Mouse (Mus musculus) small intestine, adult 2 months (tissue): Measurements from ENCODE around the gene Harbi1.

Source experiments
- CTCF ChIP-seq: fragments of 200-500 bp; IDR thresholded peaks from 2 replicates; pipeline ENCODE4 v1.5.1; 2012; ENCODE audit warnings: low read depth, mild to moderate bottlenecking, control low read depth, inconsistent platforms, low read length, moderate library complexity, mixed read lengths; ENCODE audit not compliant: insufficient replicate concordance, insufficient read length; ENCODE audit errors: extremely low read depth
- POLR2A ChIP-seq: fragments of 200-500 bp; IDR thresholded peaks from 2 replicates; pipeline ENCODE4 v1.6.1; 2012; ENCODE audit warnings: low read depth, mild to moderate bottlenecking, control low read depth, inconsistent platforms, low read length, moderate library complexity

DNA sequence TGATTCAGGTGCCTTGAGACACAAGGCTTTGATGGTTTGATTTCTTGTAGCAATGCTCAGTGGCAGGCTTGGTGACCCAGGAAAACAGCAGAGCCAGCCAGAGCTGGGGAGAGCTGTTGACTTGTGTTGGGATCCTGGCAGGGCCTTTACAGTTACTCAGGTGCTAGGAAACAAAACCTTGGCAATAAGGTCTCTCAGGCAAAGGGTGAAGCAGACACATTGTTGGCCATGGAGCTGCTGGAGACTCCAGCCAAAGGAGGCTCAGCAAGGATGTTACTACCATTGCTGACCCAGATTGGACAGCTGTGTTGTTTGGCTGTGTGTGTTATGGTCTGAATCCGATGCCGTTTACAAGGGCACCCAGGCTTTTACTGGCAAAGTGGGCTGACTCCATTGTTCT is 37.1 kb upstream of the Harbi1 start:
- TF ChIP-seq POLR2A, result no peak
- no peak for TF ChIP-seq CTCF
